Mouse (Mus musculus) megakaryocyte, adult 5-6 weeks (primary cell): ENCODE data around the gene Dedd2. TPM values are rescaled to one million over a fixed set of nuclear protein-coding genes. Genes with fewer than 3 reads are reported as not detected.
"Not testable (repeated sequence)": the region's sequence is repeated elsewhere in the genome, so short reads cannot be mapped to it uniquely, and the experiment has no call there.

Experiments used
- ATAC-seq: 2 replicates; pipeline ENCODE4 v1.8.0; 2016; ENCODE audit warnings: mild to moderate bottlenecking, inconsistent platforms; ENCODE audit not compliant: poor library complexity, severe bottlenecking
- total RNA-seq, 2 experiments: library from RNA; stranded (forward) in 1 of 2; stranded (reverse) in 1 of 2; fragments of 153-499, 151-499 nt in 1 of 2; fragments of 221-1000, 200-1000 nt in 1 of 2; gene quantifications; 2 replicates each; pipeline versions ENCODE4 v1.2.3 to v1.2.4; 2015 to 2017

The Dedd2 gene
- 14.5 and 19.7 TPM in 2 replicates for total RNA-seq (2015)
- total RNA-seq (2017) = 17.8 and 18.8 TPM in 2 replicates

DNA sequence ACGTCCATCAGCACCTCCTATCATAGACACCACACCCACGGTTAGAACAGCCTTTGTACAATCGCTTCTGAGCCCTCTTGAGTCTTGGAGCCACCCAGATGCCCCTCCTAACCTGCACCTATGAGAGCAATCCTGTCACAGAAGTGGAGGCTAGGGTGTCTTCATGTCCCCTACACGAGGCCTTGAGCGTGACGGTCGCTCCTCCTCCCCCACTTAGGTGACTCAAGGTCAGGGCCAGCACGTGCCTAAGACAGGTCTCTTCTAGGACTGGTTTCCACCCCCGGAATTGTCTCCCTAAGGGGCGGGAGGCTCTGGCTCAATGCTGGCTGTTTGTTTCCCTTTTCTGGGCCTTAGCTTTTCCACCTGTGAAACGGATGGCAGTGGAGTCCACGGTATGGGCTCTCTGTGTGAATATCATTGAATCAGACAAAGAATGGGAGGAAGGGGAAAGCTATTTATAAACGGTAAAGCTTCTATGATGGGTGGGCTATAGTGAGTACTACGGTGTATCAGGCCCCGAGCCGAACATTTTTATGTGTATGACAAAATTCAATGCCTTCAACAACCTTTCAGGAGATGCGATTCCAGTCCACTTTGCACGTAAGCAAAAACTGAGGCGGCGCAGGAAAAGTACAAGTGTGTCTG, at the start of gene Dedd2:
Gene Dedd2, minus strand, starts transcription at position 159 of the 645 bp plus-strand sequence.
- ATAC-seq = 0 out of 2 replicates have a peak, but pooled peaks have one; percentile 5

DNA sequence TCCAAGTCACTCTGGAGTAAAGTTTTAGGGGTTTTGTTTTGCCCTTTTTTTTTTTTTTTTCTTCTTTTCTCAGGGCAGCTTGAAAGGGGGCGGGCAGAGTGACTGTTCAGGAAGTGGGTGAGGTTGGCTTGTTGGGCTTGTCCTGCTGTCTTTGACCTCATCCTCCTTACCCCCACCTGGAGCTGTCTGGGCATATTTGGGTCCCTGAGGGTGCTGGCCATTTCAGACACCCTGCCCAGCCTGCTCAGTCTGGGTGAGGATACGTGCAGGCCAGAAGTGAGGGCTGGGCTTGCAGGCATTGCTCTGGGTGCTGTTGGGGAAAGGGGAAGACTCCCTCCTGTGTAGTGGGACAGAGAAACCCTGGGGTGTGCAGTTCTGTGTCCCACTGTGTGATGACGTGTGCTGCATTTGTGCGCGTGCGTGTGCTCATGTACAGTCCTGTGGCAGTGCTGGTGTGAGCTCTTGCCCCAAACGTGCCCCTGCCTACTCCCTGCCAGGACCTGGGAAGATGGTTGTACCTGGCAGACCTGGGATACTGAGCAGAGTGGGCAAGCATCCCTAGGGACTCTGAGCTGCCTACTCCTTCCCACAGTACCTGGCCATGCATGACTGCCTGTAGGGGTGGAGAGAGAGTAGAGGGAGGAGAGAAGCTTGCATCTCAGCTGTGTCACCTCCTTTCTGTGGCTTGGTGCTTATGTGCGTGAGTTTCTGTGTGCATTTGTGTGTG, 49.3 kb upstream of the Dedd2 start:
- 0 out of 2 replicates have a peak, but pooled peaks have one; percentile 8 for ATAC-seq

DNA sequence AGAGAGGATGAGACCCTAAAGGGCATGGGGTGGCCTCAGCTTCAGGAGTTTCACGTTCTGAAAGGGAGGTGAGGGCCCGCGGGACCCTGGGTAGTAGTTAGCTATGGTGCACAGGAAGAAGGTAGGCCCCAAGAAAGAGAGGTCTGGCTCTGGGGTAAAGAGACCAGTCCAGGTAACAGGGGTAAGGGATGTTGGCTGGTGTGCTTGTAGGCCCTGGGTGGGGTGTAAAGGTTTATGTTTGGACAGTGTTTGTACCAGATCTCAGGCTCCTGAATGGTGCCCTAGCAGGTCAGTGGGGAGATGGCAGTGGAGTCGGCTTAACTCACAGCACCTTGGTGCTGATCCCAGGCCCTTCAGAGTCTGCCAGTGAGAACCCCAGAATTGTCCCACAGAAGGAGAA, 48.6 kb upstream of the Dedd2 start:
- no peak for ATAC-seq

DNA sequence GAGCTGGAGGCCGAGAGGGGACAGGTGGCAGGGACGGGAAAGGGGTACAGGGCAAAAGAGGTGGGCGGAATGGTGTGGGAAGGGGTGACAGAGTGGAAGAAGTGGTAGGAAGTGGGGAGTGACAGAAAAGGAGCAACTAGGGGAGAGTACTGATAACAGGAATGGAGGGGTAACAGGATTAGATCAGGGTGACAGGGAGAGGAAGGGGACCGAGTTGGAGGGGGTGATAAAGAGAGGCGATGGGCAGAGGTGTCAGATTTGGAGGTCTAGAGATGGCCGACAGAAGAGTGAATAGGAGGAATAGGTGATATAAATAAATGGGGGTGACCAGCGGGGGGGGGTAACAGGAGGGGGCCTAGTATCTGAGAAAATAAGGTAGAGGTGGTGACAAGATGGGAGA, 48.2 kb upstream of the Dedd2 start:
- no peak for ATAC-seq

DNA sequence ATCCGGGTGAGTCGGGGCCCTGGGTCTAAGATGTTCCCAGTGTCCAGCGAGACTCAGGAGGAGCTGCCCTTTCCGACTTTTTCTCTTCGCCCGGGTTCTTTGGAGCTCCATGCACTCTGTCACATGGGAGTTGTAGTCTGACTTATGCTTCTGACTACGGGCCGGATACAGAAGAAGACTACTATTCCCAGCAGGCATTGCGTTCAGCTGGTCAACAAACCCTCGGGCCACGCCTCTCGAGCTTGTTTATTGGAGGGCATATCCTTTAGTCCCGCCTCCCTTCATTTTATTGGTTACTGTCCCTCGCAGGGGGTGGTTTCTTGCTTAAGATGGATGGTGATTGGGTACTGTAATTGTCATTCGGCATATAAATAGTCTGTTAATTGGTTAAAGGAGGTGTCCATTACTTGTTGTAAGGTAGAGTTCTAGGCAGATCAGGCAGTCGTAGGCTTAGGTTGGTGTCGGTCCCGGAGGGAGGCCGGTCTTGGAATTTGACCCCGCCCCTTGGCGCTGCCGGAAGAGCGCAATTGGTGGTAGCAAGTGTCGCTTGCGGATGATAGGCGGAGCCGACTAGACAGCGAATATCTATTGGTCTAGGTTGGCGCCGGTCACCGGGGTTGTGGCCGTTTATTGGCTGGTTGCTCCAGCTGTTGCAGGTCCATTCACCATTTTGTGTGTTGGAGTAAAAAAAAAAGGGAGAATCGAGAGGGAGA, 47.5 kb upstream of the Dedd2 start:
- peak; percentile 74 for ATAC-seq

DNA sequence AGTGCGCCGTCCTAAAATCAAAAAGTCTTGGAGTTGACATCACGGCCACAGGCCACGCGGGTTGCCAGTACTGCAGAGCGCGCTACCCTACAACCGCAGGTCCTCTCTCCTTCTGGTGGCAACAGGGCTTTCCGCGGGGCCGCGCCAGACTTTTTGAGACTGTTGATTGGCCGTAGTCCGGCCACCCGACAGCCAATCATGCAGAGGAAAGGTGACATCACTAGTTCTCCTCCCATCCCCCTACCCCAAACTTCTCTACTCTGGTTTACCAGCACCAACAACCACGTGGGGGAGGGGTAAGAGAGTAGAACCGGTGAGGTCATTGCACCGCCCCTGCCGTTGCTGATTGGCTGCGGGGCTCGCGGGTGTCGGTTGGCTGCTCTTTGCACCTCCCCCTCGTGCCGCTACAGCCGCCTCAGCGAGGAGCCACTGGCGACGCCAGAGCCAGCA, 46.9 kb upstream of the Dedd2 start, which contains the start of gene Cic:
Gene Cic, plus strand, starts transcription at position 404 of the 450 bp plus-strand sequence.
- peak; percentile 72 for ATAC-seq

DNA sequence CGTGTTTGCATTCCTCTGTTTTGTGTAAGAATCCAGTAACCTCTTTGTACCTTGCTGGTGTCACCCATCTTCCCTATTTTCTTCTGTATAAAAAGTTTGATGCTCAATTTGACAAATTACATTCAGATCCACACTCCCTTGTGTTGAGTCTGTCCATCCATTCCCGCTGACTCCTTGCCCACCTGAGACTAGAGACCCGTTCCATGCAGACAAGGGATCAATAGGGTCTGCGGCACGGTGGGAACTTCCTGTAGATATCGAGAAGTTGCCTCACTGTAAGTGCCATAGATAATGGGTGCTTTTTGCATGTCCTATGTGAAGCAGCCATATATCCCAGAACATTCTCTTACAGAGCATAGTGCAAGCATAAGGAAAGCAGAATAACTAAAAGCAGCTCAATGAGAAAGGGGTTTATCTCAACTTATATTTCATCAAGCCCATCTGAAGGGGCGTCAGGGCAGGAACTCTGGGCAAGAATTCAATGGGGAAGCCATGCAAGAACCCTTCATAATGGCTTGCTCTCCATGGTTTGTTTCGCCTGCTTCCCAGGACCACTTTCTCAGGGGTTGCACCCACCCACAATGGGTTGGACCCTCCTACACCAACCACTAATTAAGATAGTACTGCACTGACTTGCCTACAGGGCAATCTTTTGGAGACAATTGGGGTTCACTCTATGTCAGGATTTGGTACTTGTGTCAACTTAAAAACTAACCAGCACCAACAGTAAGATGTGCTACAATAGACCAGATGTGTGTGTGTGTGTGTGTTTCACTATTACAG, 46.0 kb upstream of the Dedd2 start:
- ATAC-seq = no peak

DNA sequence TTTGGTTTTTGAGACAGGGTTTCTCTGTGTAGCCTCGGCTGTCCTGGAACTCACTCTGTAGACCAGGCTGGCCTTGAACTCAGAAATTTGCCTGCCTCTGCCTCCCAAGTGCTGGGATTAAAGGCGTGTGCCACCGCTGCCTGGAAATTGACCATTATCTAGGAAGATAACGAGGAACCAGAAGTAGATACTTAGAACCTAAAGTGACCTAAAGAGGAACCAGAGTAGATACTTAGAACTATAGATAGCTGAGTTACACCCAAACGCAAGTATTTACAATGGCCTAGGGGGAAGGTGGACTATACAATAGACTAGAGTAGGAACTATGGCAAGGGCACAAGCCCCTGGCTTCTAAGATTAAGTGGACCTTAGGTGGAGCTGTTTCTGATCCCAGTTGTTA, 45.3 kb upstream of the Dedd2 start:
- ATAC-seq = not testable (repeated sequence)

DNA sequence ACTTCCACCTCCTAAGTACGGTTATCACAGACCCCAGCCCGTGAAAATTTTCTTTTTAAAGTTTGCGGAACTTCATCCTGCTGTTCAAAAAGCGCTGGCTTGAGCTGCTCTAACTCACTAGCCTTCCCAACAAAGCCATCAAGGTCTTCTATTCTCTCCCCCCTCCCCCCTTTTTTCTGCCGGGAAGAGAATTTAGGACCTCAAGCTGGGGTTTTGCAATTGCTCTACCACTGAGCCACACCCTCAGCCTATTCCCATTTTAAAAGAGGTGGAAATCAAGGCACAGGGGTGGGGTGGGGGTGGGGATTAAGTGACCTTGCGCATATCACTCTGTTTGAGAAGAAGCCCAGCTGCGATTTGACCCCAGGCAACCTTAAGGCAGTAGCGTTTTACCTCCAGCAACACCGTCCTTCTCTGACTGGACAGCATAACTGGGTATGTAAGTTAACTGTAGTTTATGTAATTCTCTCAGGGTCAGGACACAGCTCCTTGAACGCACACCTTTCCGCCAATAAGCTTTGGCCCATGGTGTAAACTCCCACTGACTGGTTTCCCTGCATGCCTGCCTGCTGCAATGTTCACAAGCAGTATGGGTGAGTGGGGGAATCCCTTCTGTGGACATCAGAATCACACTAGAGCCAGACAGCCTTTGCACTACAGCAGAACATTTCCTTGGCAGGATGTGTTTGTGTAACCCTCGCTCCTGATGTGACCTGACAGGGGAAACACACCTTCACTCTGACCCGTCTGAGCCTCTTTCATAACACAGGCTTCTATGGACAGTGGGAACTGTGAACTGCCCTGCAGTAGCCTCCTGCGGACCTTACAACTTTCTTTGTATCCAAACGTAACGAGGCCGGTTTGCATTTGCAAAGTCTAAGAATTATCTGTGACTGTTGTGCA, 43.8 kb upstream of the Dedd2 start:
- ATAC-seq = no peak

DNA sequence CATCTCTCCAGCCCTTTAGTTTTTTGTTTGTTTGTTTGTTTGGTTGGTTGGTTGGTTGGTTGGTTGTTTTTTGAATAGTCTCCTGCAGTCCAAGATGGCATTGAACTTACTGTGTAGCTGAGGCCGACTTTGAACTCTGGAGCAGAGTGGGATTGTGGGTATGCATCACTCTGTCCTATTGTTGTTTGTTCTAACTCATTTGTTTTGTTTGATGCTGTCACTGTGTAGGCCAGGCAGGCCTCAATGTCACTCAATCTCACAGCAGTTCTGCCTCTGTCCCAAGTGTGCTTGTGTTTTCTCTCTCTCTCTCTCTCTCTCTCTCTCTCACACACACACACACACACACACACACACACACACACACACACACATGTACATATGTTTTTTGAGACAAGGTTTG, 41.5 kb upstream of the Dedd2 start:
- ATAC-seq = no peak

DNA sequence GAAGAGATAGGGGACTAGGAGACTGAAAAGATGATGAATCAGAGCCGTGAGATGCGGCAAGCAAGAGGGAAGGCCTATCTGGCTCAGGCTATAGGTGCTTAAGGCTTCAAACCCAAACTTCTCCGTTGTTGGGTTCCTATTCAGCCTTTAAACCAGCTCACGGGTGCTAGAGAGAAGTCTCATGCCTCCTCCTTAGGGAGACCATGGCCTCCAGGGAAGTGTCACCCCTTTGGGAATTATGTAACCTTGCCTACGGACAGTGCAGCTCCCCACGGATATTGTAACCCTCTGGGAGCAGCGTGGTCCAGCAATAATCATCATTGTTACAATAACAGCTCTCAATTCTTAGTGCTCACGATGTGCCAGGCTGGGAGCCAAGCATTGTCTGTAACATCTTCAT, 31.4 kb upstream of the Dedd2 start:
- no peak for ATAC-seq

DNA sequence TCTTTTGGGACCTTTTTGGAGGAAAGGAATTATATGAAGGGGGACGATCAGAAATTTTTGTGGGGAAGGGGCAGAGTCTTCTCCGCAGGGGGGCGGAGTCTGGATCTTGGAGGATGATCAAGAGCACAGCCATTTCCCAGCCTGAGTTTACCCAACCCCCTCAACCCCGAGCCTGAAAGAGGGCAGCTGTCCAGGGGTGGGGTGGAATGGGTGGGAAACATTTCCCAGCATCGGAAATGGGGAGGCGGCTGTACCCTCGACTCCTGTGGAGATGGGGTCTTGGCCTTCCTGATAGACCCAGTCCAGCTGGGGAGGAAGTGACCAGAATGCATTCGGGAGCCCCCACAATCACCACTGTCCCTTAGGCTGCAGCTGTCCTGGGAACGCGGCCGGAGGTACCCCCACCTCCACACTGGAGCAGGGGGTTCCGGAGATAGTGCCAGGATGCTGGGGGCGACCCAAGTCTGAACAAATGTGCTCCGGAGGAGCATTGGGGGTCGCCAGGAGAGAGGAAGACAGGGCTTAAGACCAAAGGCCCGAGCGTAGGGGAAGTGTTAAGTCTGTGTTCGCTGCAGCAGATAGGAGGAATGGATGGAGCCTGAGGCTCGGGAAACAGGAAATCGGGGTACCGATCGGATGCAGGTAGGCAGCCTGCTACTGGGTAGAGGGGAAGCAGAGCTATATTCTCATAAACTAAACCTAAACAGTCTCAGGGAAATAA, 30.8 kb upstream of the Dedd2 start:
- no peak for ATAC-seq

DNA sequence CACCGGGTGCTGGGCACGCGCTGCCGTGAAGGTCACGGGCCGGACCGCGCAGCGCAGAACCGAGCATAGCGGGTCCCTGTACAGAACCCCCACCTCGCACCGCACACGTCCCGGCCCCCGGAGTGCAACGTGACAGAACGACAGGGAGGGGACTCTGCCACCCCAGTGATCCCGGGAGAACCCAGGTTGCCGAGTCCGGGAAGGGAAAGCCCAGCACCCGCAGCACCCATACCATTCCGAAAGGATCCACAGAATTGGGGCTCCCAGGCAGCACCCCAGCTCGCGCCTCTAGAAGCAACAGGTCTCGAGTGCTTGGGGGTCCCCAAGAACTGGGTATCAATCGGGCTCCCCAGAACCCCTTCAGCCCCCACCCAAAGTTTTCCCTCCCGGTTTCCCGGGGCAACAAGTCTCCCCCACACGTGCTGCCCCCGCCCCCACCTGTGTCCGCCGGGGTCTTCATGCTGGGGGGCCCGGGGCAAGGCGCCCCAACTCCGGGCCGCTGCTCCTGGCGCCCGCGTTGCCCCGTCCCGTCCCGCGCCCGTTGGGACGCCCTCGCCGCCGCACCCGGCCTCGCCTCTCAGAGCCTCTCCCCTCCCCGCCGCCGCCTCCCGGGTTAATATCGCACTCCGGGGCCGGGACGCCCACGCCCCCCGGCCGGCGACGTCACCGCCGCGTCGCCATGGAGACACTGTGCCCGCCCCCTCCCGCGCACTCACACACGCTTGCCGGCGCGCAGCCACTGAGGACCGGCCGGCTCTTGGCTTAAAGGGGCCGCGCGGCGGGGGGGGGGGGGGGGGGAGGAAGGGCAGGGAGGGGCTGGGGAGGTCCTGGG, 29.9 kb upstream of the Dedd2 start, which contains the start of gene Erf:
Gene Erf, minus strand, starts transcription at position 621 of the 832 bp plus-strand sequence.
- peak; percentile 90 for ATAC-seq

DNA sequence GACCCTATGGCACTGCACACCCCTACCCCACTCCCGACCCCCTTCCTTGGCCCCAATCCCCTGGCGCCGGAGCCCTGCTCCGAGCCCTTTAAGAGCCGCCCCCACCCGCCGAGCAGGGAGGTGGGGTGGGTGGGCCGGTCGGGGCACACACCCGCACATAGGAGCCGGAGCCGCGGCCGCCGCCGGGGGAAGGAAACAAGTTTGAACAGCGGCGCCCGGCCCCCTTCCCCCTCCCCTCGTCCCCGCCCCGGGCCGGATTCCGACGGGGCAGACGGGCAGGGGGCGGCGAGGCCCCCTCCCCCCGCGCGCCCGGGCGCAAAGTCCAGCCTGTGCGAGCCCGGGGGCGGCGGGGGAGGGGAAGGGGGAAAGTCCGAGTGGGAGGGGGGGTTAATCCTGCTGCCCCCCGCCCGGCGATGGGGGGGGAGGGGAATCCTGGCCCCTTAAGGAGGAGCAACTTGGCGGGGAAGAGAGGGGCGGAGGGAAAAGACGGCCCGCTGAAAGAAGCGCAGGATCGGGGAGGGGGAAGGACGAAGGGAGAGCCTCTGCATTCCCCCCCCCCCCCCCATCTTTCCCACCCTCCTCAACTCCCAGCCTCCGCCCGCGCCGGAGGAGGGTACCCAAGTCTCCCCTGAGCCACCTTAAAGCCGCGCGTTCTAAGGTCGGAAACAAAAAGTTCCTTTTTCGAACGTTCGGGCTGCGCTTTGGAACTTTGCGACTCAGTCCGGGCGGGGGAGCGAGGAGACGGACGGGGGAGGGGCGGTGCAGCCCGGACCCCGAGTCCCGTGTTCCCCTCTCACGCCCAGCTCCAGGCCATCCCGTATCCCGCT, 29.1 kb upstream of the Dedd2 start:
- peak; percentile 34 for ATAC-seq

DNA sequence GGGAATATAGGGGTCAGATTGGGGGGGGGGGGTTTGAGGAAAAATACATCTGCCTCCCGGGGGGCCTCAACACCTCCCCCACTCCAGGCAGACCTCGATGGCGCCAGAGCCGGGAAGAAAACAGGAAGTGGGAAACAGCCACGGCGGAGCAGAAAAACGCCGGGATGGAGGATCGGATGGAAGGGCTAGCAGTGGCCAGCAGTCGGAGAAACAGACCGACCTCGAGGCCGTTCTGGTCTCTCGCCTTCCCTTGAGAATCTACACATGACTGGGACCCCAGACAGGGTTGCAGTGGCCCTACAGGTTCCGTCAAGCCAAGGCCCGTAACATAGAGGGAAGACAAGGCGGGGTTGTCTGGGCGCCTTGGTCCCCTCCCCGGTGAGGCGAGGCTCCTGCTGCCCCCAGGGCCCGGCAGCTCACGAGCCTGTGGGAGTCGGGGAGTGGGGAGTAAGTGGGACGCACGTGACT, 28.5 kb upstream of the Dedd2 start:
- ATAC-seq = peak; percentile 16; the same call in 1 of the 2 replicates

DNA sequence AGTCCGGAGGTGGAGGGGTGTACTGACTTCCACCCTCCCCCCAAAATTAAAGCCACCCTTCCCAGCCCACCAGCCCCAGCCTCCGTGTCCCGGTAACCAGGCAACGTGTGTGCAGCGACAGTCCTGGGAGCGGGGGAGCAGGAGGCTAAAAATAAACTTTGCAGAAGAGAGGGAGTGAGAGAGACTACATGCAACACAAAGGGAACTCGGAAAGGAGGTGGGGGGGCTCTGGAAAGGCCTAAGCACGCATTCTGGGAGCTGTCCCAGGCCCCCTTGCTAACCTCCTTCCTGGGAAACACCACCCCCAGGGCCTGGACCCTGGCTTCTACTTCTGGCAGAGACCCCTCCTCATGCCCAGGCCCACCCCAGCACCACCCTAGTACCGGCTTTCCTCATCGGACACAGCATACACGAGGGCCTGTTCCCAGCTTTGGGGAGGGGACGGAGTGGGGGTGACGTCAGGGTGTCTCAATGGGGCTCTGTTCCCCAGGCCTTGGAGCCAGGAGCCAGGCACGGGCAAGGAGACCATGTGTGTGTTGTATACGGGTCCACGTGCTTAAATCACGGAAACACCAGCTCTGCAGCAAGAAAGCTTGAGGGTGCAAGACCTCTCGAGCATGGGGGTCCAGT, 27.7 kb upstream of the Dedd2 start:
- no peak for ATAC-seq

DNA sequence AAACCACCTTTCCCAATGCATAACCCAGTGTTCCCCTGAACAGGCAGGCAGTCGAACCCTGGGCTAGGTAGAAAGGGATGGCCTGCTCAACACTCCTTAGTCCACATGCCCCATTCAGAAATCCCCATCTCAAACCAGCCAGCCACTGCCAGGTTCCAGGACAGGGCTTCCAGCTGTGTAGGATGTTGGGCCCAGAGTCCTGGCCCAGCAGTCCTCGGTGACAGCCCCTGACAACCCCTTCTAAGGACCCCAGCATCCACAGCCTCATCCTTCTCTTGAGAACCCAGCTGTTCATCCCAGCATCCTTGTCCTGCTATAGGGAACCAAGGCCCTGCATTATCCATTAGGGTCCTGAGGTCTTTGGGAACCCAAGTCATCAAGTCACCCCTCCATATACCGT, 27.1 kb upstream of the Dedd2 start:
- ATAC-seq = no peak
